Mouse (Mus musculus): ENCODE results near the gene Fam178b.

The Fam178b gene

DNA sequence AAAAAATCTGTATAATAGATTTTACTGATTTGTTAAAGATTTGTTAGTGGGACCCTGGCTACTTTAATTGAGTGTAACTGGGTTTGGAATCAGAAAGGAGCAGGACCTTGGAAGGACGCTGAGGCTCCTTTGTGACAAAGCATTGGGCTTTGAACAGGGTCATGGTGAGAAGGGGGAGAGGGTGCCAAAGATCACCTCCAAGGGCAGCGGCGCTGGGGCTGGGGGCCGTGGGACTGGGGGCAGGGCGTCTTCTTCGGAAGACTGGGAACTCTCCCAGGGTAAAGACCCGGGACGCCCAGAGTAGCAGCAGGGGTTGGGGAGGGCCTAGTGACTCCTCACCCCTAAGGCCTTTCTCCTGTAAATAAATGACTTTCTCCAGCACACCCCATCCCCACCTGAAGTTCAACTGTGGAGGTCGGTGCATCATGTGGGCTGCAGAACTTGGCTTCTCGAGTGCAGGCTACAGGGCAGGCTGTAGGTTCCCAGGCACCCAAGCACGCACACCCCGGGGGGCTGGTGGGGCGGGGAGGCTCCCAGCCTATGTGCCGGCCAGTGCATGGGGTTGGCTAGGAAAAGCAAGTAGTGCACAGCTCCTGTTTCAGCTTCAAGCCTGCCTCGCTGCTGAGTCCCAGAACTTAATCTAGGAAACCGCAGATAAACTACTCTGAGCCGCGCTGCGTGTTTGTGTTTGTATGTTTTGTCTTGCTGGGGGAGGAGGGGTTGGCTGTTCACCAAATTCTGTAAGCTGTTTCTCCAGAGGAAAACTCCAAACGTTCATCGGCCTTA, 115.0 kb downstream of the Fam178b start:
- DNase-seq (ENCODE audit: low read depth in 1 of 2, low spot score in 2 of 2): no peak

- DNase-seq (ENCODE audit: low read depth in 1 of 2, low spot score in 2 of 2): no peak
Observed at GRCm38 (mm10) chr1:36566425-36566824, 116.6 kb downstream of the Fam178b start.

- no peak for DNase-seq (ENCODE audit: low read depth in 1 of 2, low spot score in 2 of 2)
Observed at GRCm38 (mm10) chr1:36564101-36564500, 118.9 kb downstream of the Fam178b start.

DNA sequence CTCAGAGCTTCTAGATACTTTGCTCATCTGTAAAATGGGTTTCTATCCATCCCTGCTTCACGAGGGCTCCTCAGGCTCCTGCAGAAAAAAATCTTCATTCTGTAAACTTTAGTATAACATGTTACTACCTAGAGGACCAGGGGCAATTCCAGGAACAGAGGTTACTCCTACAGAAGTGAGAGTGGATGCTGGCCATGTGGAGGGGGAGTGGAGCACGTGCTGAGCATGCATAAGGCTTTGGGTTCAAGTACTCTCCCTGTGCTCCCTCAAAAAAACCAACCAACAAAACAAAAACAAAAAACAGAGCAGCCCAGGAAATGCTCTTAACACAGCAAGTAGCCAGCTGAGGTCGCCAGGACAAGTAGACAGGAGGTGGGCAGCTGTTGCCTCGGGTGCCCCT, 119.4 kb downstream of the Fam178b start:
- DNase-seq (ENCODE audit: low read depth in 1 of 2, low spot score in 2 of 2): no peak

DNA sequence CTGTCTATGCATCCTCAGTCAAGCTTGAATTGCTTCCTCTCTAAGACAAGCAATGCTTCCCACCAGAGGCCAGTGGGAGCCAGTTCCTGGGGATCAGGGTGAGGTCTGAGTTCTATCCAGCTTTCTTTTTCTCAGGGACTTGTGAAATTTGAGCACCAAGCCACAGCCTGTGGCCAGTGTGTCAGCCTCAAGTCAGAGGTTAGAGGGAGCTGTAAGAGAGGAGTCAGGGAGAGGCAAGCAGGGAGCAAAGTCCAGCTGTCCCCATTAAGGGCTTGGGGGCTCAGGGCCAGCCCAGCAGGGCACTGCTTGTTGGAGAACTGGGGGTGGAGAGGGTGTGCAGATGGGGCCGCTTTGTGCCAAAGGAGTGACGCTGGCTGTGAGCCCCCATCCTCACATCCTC, 119.8 kb downstream of the Fam178b start:
- no peak for DNase-seq (ENCODE audit: low read depth in 1 of 2, low spot score in 2 of 2)

GRCm38 (mm10) chr1:36562388-36562787, 120.6 kb downstream of the Fam178b start:
- no peak for DNase-seq (ENCODE audit: low read depth in 1 of 2, low spot score in 2 of 2)

GRCm38 (mm10) chr1:36560903-36561302, 122.1 kb downstream of the Fam178b start:
- DNase-seq (ENCODE audit: low read depth in 1 of 2, low spot score in 2 of 2): no peak

DNA sequence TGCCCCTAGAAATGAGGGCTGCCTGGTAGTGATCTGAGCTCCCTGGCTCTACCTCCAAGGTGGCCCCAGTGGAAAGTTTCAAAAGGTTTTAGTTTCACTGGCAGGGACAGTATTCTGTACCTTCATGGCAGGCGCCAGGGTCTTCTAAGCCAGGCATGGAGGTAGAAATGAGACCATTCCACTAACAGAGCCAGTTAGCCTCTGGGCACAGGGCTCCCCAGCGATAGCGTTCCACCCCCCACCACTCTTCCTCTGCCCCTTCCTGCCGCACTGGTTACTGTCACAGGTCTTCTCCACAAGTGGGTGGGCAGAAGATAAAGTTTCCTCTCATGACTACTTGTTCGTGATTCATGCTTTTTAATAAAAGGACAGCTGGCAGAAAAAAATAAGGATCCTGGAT, 123.1 kb downstream of the Fam178b start:
- no peak for DNase-seq (ENCODE audit: low read depth in 1 of 2, low spot score in 2 of 2)

DNA sequence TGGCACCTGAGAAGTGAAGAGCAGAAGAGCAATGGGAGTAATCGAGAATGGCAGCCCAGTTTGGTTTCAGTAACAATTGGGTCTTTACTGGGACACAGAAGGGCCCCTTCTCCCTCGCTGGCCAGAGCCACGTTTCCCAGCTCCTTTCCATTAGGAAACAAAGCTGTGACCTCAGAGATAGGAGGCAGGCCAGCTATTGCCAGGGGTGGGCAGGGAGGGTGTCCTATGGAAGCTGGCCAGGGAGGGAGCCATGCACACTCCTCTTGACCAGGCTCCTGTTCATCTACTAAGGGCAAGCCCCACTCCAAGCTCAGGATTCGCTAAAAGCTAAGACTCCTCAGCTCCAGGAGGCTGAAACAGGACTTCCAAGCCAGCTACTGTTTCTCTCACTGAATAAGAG, 123.7 kb downstream of the Fam178b start:
- no peak for DNase-seq (ENCODE audit: low read depth in 1 of 2, low spot score in 2 of 2)

- no peak for DNase-seq (ENCODE audit: low read depth in 1 of 2, low spot score in 2 of 2)
Observed at GRCm38 (mm10) chr1:36558031-36558993, 124.7 kb downstream of the Fam178b start, which contains the start of gene Sema4c. Sema4c (minus strand) TSS chr1:36558349.

GRCm38 (mm10) chr1:36557457-36558011, 125.4 kb downstream of the Fam178b start:
- DNase-seq (ENCODE audit: low read depth in 1 of 2, low spot score in 2 of 2): no peak

GRCm38 (mm10) chr1:36556553-36557456, 126.2 kb downstream of the Fam178b start:
- DNase-seq (ENCODE audit: low read depth in 1 of 2, low spot score in 2 of 2): peak in 1 of 2 experiments; percentile 64

GRCm38 (mm10) chr1:36555798-36556395, 127.1 kb downstream of the Fam178b start:
- no peak for DNase-seq (ENCODE audit: low read depth in 1 of 2, low spot score in 2 of 2)

GRCm38 (mm10) chr1:36554633-36555399, 128.2 kb downstream of the Fam178b start:
- DNase-seq (ENCODE audit: low read depth in 1 of 2, low spot score in 2 of 2): no peak

DNA sequence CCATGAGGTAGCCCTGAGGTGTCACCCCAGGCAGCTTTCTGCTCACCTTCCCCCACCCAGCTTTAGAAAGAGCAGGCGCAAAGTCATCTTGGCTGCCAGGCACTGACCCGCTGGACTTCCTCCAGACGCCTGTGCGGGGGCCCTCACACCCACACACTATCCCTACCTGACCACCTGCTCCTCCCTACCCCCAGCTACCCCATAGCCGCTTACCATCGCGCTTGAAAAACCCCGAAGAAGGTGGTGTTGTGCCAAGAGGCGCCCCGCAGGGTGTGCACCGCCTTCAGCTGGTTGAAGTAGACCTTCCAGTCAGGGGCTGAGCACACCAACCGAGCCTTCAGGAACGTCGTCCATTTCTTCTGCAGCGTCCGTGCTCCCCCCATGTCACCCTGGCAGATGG, 130.5 kb downstream of the Fam178b start:
- DNase-seq (ENCODE audit: low read depth in 1 of 2, low spot score in 2 of 2): no peak

GRCm38 (mm10) chr1:36551904-36552303, 131.1 kb downstream of the Fam178b start:
- DNase-seq (ENCODE audit: low read depth in 1 of 2, low spot score in 2 of 2): no peak

- DNase-seq (ENCODE audit: low read depth in 1 of 2, low spot score in 2 of 2): no peak
Observed at GRCm38 (mm10) chr1:36550075-36550863, 132.7 kb downstream of the Fam178b start.

DNA sequence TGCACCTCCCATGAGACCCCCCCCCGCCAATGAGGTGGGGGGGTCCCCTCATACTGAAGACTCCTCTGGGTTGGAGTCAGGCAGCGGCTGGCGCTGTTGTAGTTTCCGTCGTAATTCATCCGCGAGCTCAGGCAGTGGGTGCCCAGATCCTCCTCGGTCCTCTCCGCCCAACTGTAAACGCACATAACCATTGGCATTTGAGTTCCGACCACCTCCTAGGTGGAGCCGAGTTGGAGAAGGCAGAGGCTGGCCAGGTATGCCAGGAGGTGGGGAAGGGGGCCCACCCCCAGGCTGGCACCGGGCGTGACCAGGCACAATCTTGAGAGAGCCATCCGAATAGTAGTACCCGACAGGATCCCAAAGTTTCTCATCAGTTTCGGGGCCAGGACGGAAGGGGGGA, 133.5 kb downstream of the Fam178b start:
- no peak for DNase-seq (ENCODE audit: low read depth in 1 of 2, low spot score in 2 of 2)

- no peak for DNase-seq (ENCODE audit: low read depth in 1 of 2, low spot score in 2 of 2)
Observed at GRCm38 (mm10) chr1:36548771-36549170, 134.2 kb downstream of the Fam178b start.
